Mouse (Mus musculus) lung, embryonic 16.5 days (tissue): ENCODE data around the gene Cntd1. TPM values are rescaled to one million over a fixed set of nuclear protein-coding genes. Genes with fewer than 3 reads are reported as not detected.

Experiments
- ATAC-seq: fragments of 200-750 bp; cut with Nextera tagmentation; 2 replicates; pipeline ENCODE4 v1.8.0; 2017; ENCODE audit warnings: low read depth, mild to moderate bottlenecking, moderate library complexity
- H3K27ac ChIP-seq: fragments of 300-500 bp; sonication (generic); 2 replicates; pipeline ENCODE4 v1.5.1; 2014; ENCODE audit warnings: mild to moderate bottlenecking, control low read depth, low read length
- H3K27me3 ChIP-seq: fragments of 300-500 bp; sonication (generic); 2 replicates; pipeline ENCODE4 v1.6.1; 2014; ENCODE audit warnings: low read depth, low read length, mixed read lengths; ENCODE audit not compliant: control insufficient read depth, insufficient read depth
- H3K36me3 ChIP-seq: fragments of 300-500 bp; sonication (generic); 2 replicates; pipeline ENCODE4 v1.6.1; 2014; ENCODE audit warnings: low read length; ENCODE audit not compliant: control insufficient read depth, insufficient read depth
- H3K4me1 ChIP-seq: fragments of 300-500 bp; sonication (generic); replicated peaks from 2 replicates; pipeline ENCODE4 v1.6.1; 2014; ENCODE audit warnings: low read length, mixed read lengths; ENCODE audit not compliant: control insufficient read depth, insufficient read depth
- H3K4me2 ChIP-seq: fragments of 300-500 bp; sonication (generic); 2 replicates; pipeline ENCODE4 v1.6.1; 2014; ENCODE audit warnings: low read depth, low read length, control low read depth
- H3K4me3 ChIP-seq: fragments of 300-500 bp; sonication (generic); 2 replicates; pipeline ENCODE4 v1.5.1; 2014; ENCODE audit warnings: mild to moderate bottlenecking, low read length, control low read depth
- H3K9ac ChIP-seq: fragments of 300-500 bp; sonication (generic); 2 replicates; pipeline ENCODE4 v1.6.1; 2014; ENCODE audit warnings: low read length, control low read depth
- H3K9me3 ChIP-seq: fragments of 300-500 bp; sonication (generic); 2 replicates; pipeline ENCODE4 v1.6.1; 2016; ENCODE audit warnings: low read length; ENCODE audit not compliant: control insufficient read depth
- WGBS: fragments of 180-500 bp; shearing (Covaris S2); extraction: QIAGEN DNeasy Blood & Tissue Kit; methylation state at CpG from one replicate; pipeline ENCODE4 v1.1.7; 2014; 5-methylcytosine and 5-hydroxymethylcytosine counted together
- polyA plus RNA-seq: library from polyadenylated mRNA; unstranded; fragments of >200 nt; fragmentation: Nextera tagmentation; extraction: Ambion mirVana; gene quantifications from 2 replicates; pipeline ENCODE4 v1.2.1, GENCODE M21; 2015

The Cntd1 gene
- polyA plus RNA-seq, 1 experiment from 2014 or later: 1.9 TPM

- H3K27me3 ChIP-seq: peaks cover 35% of the 10 kb centered on the region
- H3K36me3 ChIP-seq: peaks cover 6% of the 10 kb centered on the region
- no peaks in the 10 kb centered on the region for H3K9me3 ChIP-seq
- H3K4me2 ChIP-seq: peak overlapping the region; percentile 29
- peak overlapping the region; percentile 17 for H3K4me3 ChIP-seq
- no peak overlapping the region for H3K27ac ChIP-seq
- H3K4me1 ChIP-seq: peaks cover 35% of the 10 kb centered on the region
- no peak for ATAC-seq
- H3K9ac ChIP-seq: peak overlapping the region; percentile 12; the same call in 1 of the 2 replicates
- 9% methylated on average over 24 of the region's 24 CpGs for WGBS
Measured at GRCm38 (mm10) chr11:101262272-101262967, 16.4 kb upstream of the Cntd1 start.

GRCm38 (mm10) chr11:101263138-101263988, 15.4 kb upstream of the Cntd1 start:
- no peak overlapping the region for H3K27ac ChIP-seq
- 14% methylated on average over 32 of the region's 32 CpGs for WGBS
- peaks cover 2% of the 10 kb centered on the region for H3K36me3 ChIP-seq
- no peak overlapping the region for H3K4me2 ChIP-seq
- H3K9me3 ChIP-seq: no peaks in the 10 kb centered on the region
- no peak overlapping the region for H3K4me3 ChIP-seq
- H3K27me3 ChIP-seq: peaks cover 35% of the 10 kb centered on the region
- no peak for ATAC-seq
- peaks cover 35% of the 10 kb centered on the region for H3K4me1 ChIP-seq
- no peak overlapping the region for H3K9ac ChIP-seq

GRCm38 (mm10) chr11:101263989-101264280, 14.9 kb upstream of the Cntd1 start:
- Histone ChIP-seq H3K4me2 (no peak overlapping the region), H3K4me1 (peaks cover 35% of the 10 kb centered on the region), H3K9me3 (no peaks in the 10 kb centered on the region), H3K4me3 (no peak overlapping the region), H3K27ac (no peak overlapping the region), H3K36me3 (peaks cover under 1% of the 10 kb centered on the region), H3K27me3 (peaks cover 35% of the 10 kb centered on the region), H3K9ac (no peak overlapping the region)
- WGBS: 38% methylated on average over 3 of the region's 3 CpGs
- no peak for ATAC-seq

- Histone ChIP-seq H3K4me2 (peak overlapping the region; percentile 54), H3K27me3 (peaks cover 35% of the 10 kb centered on the region), H3K27ac (no peak overlapping the region), H3K4me3 (peak overlapping the region; percentile 33), H3K9ac (peak overlapping the region; percentile 46; the same call in 1 of the 2 replicates), H3K9me3 (no peaks in the 10 kb centered on the region), H3K4me1 (peaks cover 32% of the 10 kb centered on the region), H3K36me3 (no peaks in the 10 kb centered on the region)
- WGBS: 8% methylated on average over 31 of the region's 31 CpGs
- ATAC-seq: no peak
Measured at GRCm38 (mm10) chr11:101264954-101265471, 13.8 kb upstream of the Cntd1 start.

- H3K36me3 ChIP-seq: no peaks in the 10 kb centered on the region
- ATAC-seq: no peak
- H3K27me3 ChIP-seq: peaks cover 35% of the 10 kb centered on the region
- peaks cover 27% of the 10 kb centered on the region for H3K4me1 ChIP-seq
- WGBS: 34% methylated on average over 6 of the region's 6 CpGs
- H3K27ac ChIP-seq: no peak overlapping the region
- H3K9me3 ChIP-seq: no peaks in the 10 kb centered on the region
- H3K4me2 ChIP-seq: no peak overlapping the region
- no peak overlapping the region for H3K4me3 ChIP-seq
- no peak overlapping the region for H3K9ac ChIP-seq
Measured at GRCm38 (mm10) chr11:101265906-101266305, 12.9 kb upstream of the Cntd1 start.

- peaks cover 10% of the 10 kb centered on the region for H3K27me3 ChIP-seq
- ATAC-seq: no peak
- H3K27ac ChIP-seq: no peak overlapping the region
- H3K9me3 ChIP-seq: no peaks in the 10 kb centered on the region
- no peak overlapping the region for H3K4me3 ChIP-seq
- peaks cover 12% of the 10 kb centered on the region for H3K4me1 ChIP-seq
- H3K4me2 ChIP-seq: 0 out of 2 replicates have a peak overlapping the region, but pooled peaks have one; percentile 5
- H3K9ac ChIP-seq: peak overlapping the region; percentile 42
- WGBS: 8% methylated on average over 10 of the region's 10 CpGs
- H3K36me3 ChIP-seq: no peaks in the 10 kb centered on the region
Measured at GRCm38 (mm10) chr11:101269577-101270116, 9.2 kb upstream of the Cntd1 start.

GRCm38 (mm10) chr11:101272446-101272845, 6.4 kb upstream of the Cntd1 start:
- H3K4me3 ChIP-seq: no peak overlapping the region
- H3K4me2 ChIP-seq: no peak overlapping the region
- H3K4me1 ChIP-seq: peaks cover 18% of the 10 kb centered on the region
- no peaks in the 10 kb centered on the region for H3K27me3 ChIP-seq
- H3K9me3 ChIP-seq: no peaks in the 10 kb centered on the region
- ATAC-seq: no peak
- 81% methylated on average over 3 of the region's 3 CpGs for WGBS
- no peak overlapping the region for H3K9ac ChIP-seq
- no peaks in the 10 kb centered on the region for H3K36me3 ChIP-seq
- no peak overlapping the region for H3K27ac ChIP-seq

GRCm38 (mm10) chr11:101275309-101275708, 3.5 kb upstream of the Cntd1 start:
- ATAC-seq: no peak
- no peaks in the 10 kb centered on the region for H3K36me3 ChIP-seq
- no peaks in the 10 kb centered on the region for H3K9me3 ChIP-seq
- peaks cover 26% of the 10 kb centered on the region for H3K4me1 ChIP-seq
- no peaks in the 10 kb centered on the region for H3K27me3 ChIP-seq
- no peak overlapping the region for H3K9ac ChIP-seq
- H3K4me2 ChIP-seq: no peak overlapping the region
- 51% methylated on average over 4 of the region's 4 CpGs for WGBS
- no peak overlapping the region for H3K4me3 ChIP-seq
- no peak overlapping the region for H3K27ac ChIP-seq
